Mouse (Mus musculus): Measurements from ENCODE around the gene Arvcf.

The Arvcf gene

GRCm38 (mm10) chr16:18347931-18348600 is at the start of gene Arvcf, which contains the start of gene Tango2:
Gene Arvcf (plus strand): TSS chr16:18348182.
Gene Tango2 (minus strand): TSS chr16:18348103.
- peak; percentile 83 for DNase-seq (ENCODE audit: low read depth, low spot score)

DNA sequence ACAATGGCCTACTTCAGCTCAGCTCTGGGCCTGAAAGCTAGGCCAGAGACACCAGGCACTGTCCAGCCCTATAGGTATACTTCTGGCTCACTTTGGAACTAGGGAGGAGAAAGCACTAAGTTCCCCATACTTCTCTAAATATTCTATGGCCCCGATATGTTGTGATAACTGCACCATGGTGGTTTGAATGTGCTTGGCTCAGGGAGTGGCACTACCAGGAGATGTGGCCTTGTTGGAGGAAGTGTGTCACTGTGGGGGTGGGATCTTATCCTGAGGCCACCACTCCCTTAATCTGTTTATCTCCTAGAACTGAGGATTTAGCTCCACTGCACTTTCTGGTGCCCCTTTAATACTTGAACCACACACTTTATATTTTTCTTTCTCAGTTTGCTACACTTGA is 39.8 kb upstream of the Arvcf start:
- DNase-seq (ENCODE audit: low read depth, low spot score): no peak

- no peak for DNase-seq (ENCODE audit: low read depth, low spot score)
Measured at GRCm38 (mm10) chr16:18318992-18319391, 29.0 kb upstream of the Arvcf start.

GRCm38 (mm10) chr16:18321443-18321842 is 26.5 kb upstream of the Arvcf start:
- DNase-seq (ENCODE audit: low read depth, low spot score): no peak

DNA sequence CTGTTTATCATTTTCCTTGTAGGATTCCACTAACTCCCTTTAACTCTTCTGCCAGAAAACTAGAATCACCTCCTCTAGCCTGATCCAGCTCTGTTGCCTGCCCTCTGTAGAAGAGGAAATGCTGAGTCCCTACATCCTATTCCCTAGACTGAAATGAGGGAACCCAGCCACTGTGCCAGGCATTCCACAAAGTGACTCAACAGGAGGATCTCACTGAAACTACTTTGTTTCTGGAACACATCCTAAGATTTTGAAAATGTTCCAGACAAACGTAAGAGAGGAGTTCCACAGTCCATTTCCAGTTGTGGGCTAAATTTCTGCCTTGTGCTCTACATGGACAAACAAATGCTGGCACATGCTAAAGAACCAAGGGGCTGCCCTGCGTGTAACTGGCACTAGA is 24.5 kb upstream of the Arvcf start:
- no peak for DNase-seq (ENCODE audit: low read depth, low spot score)

DNA sequence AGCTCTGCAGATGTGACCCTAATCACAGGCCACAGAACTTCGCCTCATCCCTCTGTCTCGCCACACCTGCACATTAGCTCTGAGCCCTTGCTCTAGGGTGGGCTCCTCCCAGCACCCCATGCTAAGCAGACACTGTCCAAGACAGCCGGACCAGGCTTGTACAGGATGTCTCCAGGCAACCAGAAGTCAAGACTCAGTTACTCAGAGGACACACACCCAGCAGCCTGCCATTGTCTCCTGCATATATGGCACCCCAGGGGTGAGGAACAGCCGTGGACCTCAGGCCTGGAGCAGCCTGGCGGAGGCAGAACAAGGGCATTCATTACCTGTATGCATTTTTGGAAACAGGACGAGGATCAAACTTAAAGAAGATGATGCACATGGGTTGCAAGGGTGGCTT is 24.0 kb upstream of the Arvcf start:
- DNase-seq (ENCODE audit: low read depth, low spot score): no peak

GRCm38 (mm10) chr16:18325741-18326140 is 22.2 kb upstream of the Arvcf start:
- DNase-seq (ENCODE audit: low read depth, low spot score): no peak

DNA sequence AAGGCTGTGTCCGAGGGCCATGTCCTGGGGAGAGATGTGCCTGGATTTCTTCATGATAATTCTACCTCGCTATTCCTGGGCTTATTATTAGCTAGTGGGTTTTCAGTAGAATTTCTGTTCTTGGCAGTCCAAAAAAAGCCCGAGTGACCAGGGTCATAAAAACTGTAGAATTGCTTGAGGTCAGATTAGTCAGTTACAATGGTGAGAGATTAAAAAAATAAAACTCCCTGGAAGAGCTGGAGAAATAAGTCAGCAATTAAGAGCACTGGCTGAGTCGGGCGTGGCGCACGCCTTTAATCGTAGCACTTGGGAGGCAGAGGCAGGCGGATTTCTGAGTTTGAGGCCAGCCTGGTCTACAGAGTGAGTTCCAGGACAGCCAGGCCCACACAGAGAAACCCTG is 20.0 kb upstream of the Arvcf start:
- no peak for DNase-seq (ENCODE audit: low read depth, low spot score)

DNA sequence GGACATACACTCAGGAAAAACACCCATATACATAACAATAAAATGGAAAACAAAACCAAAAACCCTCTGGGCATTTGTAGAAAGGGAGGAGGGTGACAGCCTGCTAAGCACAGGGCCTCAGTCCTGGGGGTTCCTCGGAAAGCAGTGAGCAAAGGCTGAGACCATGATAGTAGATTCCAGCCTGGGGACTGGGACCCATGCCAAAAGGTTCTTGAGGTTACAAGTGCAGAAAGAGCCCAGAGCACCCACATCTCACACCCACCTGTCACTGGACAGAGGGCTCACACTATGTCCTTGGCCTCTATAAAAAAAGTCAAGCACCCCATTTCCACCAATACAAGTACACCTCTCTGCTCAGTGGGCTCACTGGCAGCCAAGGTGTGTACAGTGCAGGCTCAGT is 19.5 kb upstream of the Arvcf start:
- no peak for DNase-seq (ENCODE audit: low read depth, low spot score)

DNA sequence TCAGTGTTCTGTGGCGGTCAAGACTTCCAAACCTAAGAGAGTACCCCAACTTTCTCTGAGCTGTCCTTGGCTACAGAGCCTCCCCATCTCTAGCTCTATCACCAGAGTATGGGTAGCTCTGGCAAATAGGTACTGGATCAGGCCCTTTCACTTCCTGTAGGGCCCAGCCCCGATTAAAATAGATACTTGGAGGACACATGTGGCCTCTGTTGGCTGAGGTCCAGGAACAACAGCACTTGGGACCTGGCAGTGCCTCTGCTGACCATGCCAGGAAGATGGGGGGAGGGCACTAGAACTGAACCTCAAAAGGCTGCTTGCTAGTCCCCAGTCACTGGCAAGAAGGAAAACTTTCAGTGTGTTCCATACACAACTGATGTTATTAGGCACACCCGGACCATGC is 14.0 kb upstream of the Arvcf start:
- DNase-seq (ENCODE audit: low read depth, low spot score): no peak

GRCm38 (mm10) chr16:18335981-18336380 is 12.0 kb upstream of the Arvcf start:
- DNase-seq (ENCODE audit: low read depth, low spot score): no peak

- no peak for DNase-seq (ENCODE audit: low read depth, low spot score)
Measured at GRCm38 (mm10) chr16:18337261-18337660, 10.7 kb upstream of the Arvcf start.

GRCm38 (mm10) chr16:18339866-18340265 is 8.1 kb upstream of the Arvcf start:
- no peak for DNase-seq (ENCODE audit: low read depth, low spot score)

- no peak for DNase-seq (ENCODE audit: low read depth, low spot score)
Measured at GRCm38 (mm10) chr16:18341605-18342004, 6.4 kb upstream of the Arvcf start.

- no peak for DNase-seq (ENCODE audit: low read depth, low spot score)
Measured at GRCm38 (mm10) chr16:18342076-18342475, 5.9 kb upstream of the Arvcf start.

- DNase-seq (ENCODE audit: low read depth, low spot score): no peak
Measured at GRCm38 (mm10) chr16:18342650-18343570, 5.1 kb upstream of the Arvcf start.

DNA sequence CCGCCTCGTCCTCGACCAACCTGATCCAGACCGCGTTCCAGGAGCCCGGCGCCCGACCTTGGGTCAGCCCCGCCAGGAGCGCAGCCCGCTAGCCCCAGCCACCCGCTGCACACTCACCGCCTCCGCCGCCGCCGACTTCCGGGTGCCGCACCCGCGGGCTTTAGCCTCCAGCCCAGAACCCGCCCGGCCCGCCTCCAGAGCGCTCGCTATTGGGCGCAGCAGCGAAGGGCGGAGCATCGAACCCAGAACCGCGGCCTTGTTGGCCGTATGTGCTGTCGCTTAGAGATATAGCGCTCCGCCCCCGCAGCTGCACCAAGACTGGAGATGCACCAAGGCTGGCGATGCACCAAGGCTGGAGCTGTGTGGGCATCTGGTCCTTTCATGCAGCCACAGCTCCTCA is 4.2 kb upstream of the Arvcf start:
- DNase-seq (ENCODE audit: low read depth, low spot score): peak; percentile 79

GRCm38 (mm10) chr16:18345243-18345642 is 2.7 kb upstream of the Arvcf start:
- DNase-seq (ENCODE audit: low read depth, low spot score): peak; percentile 55

- no peak for DNase-seq (ENCODE audit: low read depth, low spot score)
Measured at GRCm38 (mm10) chr16:18348601-18349175, 706 bp downstream of the Arvcf start.

GRCm38 (mm10) chr16:18349761-18350325 is 1.9 kb downstream of the Arvcf start:
- no peak for DNase-seq (ENCODE audit: low read depth, low spot score)

GRCm38 (mm10) chr16:18351313-18352055 is 3.5 kb downstream of the Arvcf start:
- no peak for DNase-seq (ENCODE audit: low read depth, low spot score)

All from retina, adult 2 months (tissue).